Mouse (Mus musculus): Measurements from ENCODE around the gene Ybx1.

The Ybx1 gene

DNA sequence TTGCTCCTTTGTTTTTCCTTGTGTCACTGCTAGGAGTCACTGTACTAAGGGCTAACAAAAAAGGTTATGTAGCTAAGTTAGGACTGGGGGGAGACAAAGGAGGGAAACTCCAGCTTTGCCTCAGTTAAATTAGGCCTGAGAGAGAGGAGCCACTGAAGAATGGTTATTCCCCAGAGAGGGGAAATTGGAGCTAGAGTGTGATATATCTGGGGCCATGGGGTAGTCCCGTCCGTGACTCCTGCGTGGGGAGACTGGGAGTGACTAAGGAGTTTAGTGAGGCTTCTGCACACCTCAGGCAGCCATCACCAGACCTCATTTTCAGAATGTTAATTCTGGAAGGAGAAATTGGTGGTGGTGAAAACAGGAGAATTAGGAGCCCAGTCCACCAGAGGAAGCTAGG lies 60.1 kb downstream of the Ybx1 start:
- no peak for DNase-seq (ENCODE audit: low read depth, low spot score)

DNA sequence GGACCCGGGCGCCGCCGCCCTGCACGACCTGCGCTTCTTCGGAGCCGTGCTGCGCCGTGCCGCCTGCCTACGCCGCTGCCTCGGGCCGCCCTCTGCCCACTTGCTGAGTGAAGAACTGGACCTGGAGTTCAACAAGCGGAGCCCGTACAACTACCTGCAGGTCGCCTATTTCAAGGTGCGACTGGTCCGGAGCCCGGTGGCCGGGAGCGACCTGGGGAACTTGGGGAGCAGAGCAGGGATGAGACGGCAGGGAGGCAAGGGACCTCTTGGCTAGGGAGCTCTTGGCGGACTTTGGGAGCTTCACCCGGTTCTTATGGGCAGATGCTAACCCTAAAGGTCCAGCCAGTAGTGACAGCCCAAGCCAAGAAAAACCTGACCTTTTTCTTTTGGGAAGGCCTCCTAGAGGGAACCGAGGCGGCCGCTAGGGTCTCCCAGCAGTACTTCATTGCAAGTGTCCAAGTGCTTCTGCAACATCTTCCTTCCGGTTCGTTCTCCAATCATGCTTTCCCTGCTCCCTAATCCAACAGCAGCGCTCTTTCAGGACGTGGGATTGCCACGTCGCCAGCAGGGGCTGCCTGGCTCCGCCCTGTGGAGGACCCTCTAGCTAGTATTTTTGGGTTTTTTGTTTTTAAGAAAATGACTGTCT lies 61.0 kb downstream of the Ybx1 start:
- DNase-seq (ENCODE audit: low read depth, low spot score) = peak; percentile 86

DNA sequence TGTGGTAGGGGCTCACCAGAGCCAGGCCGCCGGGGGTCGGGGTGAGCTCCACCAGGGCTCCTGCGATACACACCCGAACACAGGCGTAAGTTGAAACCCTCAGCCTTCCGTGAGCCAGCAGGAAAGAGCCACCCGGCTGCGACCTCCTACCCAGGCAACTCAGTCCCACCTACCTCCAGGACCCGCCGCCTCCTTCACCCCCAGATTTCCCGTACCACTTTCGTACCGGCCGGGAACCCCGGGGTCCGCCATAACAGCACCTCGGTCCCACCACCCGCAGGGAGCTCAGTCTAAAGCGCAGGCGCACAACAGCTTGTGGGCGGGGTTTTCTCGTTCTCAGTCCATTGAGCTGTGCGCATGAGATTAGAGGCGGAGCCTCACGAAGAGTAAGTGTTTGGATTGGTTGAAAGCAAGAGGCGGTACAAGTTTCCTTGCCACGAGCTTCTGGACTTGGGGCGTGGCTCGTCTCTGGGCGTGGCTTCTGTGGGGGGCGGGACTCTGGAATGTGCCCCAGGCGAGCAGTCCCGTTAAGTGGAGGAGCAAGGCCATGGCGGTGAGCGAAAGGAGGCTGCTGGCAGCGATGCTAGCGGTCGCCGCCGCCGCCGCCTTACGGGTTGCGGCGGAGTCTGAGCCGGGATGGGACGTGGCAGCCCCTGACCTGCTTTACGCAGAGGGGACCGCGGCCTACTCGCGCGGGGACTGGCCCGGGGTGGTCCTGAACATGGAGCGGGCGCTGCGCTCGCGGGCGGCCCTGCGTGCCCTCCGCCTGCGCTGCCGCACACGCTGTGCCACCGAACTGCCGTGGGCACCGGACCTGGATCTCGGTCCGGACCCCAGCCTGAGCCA lies 61.8 kb downstream of the Ybx1 start, which contains the start of the genes AU022252 and P3h1:
Gene AU022252 (minus strand): TSS at position 303 of the 846 bp plus-strand sequence.
Gene P3h1 (plus strand): TSS at position 506 of the 846 bp plus-strand sequence.
- peak; percentile 99 for DNase-seq (ENCODE audit: low read depth, low spot score)

Measured in R1 (cell line).